Mouse (Mus musculus) layer of hippocampus, postnatal 14 days (tissue): ENCODE measurements around the gene Rassf1. TPM values are rescaled to one million over a fixed set of nuclear protein-coding genes. Genes with fewer than 3 reads are reported as not detected.

Source experiments
- DNase-seq, 2 experiments: peaks; one replicate each; pipeline ENCODE4 v3.0.0; 2021 to 2022; ENCODE audit warnings: low spot score in 2 of 2, mixed read lengths in 1 of 2
- total RNA-seq, 2 experiments: library from RNA; stranded (reverse); gene quantifications; 2 replicates each; pipeline ENCODE4 v1.2.3; 2021

The Rassf1 gene
- total RNA-seq, 2 experiments from 2014 or later, result 14.5 to 16.0 TPM

DNA sequence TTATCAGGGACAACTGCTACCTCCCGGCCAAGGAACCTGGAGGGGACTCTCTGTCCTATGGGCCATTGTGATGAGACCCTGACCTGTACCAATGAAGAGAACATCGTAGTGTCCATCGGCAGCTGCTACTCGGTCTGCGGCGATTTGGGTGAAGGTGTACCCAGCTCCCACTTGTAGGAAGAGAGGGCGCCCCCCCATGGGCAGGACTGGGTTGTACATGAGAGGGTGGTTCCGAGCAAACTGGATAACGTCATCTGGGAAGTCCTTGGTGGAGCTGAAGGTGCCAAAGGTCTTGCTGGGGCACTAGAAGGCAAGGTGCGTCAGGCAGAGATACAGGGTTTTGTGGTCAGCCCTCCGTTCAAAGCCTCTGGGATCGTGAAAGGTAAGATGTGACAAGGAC lies 49.4 kb downstream of the Rassf1 start:
- DNase-seq, result no peak

DNA sequence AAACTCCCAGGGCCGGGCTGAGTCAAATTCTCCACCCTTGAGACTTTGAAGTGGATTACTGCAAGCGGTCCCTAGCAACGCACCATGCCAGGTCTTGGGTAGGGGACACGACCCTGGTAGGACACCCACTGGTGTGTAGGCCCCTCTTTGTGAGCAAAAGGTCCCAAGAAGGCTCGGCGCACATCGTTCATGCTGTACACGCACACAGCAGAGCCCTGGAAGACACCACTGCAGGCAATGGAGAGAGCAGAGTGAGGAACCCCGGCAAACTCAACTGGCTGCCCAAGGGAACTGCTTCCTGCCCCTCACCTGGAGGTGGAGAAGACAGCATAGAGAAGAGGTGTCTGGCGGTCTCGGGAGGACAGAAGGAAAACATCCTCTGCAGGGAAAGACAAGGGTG lies 49.9 kb downstream of the Rassf1 start:
- no peak for DNase-seq

GRCm38 (mm10) chr9:107602068-107602648 lies 50.8 kb downstream of the Rassf1 start:
- DNase-seq, result peak; percentile 93 to 94

GRCm38 (mm10) chr9:107603251-107603650 lies 51.9 kb downstream of the Rassf1 start:
- no peak for DNase-seq

- no peak for DNase-seq
Measured at GRCm38 (mm10) chr9:107605041-107605661, 53.8 kb downstream of the Rassf1 start.

GRCm38 (mm10) chr9:107606591-107606990 lies 55.2 kb downstream of the Rassf1 start:
- no peak for DNase-seq

- DNase-seq, result no peak
Measured at GRCm38 (mm10) chr9:107607036-107607435, 55.7 kb downstream of the Rassf1 start.

GRCm38 (mm10) chr9:107607653-107608245 lies 56.4 kb downstream of the Rassf1 start:
- no peak for DNase-seq

DNA sequence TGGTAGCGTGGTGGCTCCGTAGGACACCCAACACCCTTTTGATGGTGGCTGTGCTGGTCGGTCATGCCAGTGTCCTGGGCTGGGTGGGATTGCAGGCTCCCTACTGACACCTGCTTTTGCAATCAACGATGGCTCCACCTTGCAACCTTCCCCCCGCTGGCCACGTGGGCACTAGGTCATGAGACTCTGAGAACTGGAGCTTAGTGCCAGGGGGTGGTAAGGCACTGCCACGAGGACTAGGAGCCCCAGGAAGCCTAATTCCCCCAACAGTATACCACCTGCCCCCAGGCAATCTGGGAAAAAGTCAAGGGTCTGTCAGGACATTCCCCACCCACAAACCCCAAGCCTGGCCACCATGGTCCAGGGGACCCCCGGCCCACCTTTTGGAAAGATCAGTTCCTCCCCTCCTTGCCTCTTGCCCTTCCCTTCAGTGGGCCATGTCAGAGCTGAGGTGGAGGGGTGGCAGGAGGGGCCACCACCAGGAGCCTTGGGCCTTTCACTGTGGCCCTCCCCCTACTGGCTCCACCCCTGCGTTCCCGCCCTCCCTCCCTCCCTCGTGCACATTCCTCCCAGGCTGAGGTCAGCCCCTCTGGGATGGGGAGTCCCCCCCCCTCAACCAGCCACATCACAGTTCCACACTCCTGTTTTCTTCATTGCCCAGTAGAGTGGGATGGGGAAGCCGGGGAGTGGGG lies 57.5 kb downstream of the Rassf1 start, which contains the start of gene Sema3b:
Gene Sema3b, minus strand, starts transcription at position 489 of the 692 bp plus-strand sequence.
- no peak for DNase-seq

DNA sequence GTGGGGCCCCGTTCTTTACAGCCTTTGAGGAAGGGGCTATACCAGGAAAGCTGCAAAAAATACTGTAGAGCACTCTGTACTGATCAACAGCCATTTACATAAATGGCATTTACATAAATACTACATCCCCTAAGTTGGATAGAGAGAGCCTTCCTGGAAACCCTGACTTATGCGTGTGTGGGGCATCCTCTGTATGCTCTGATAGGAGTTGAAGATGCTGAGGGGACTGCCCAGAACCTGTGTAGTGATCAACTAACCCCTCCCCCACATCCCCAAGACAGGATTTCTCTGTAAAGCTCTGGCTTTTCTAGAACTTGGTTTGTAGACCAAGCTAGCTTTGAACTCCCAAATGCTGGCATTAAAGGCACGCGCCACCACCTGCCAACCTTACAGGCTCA lies 58.1 kb downstream of the Rassf1 start:
- DNase-seq, result no peak

GRCm38 (mm10) chr9:107611456-107612190 lies 60.3 kb downstream of the Rassf1 start:
- DNase-seq, result no peak

Other genes with a start within 250 kb of the Rassf1 start
- gene Hemk1, start 213.2 kb upstream of the Rassf1 start, total RNA-seq, result 10 to 100 TPM; 16.1 to 18.5 TPM
- 1 to 10 TPM; 2.6 to 2.9 TPM for gene 6430571L13Rik, start 211.0 kb upstream of the Rassf1 start, total RNA-seq
- gene Cacna2d2, start 151.9 kb upstream of the Rassf1 start, total RNA-seq, result 10 to 100 TPM; 19.5 to 24.2 TPM
- gene Tmem115, start 17.6 kb upstream of the Rassf1 start, total RNA-seq, result 10 to 100 TPM; 33.3 to 38.1 TPM
- gene Cyb561d2, start 9.4 kb upstream of the Rassf1 start, total RNA-seq, result 10 to 100 TPM; 16.7 to 17.8 TPM
- 10 to 100 TPM; 28.7 to 34.5 TPM for gene Nprl2, start 9.3 kb upstream of the Rassf1 start, total RNA-seq
- 1 to 10 TPM; 2.0 to 3.7 TPM for gene Zmynd10, start 4.3 kb upstream of the Rassf1 start, total RNA-seq
- 10 to 100 TPM; 63.0 to 64.1 TPM for gene Tusc2, start 11.7 kb downstream of the Rassf1 start, total RNA-seq
- 10 to 100 TPM; 14.6 to 16.8 TPM for gene Hyal2, start 16.4 kb downstream of the Rassf1 start, total RNA-seq
- 1 to 10 TPM; 4.8 to 6.3 TPM for gene Hyal1, start 25.4 kb downstream of the Rassf1 start, total RNA-seq
- 10 to 100 TPM in 1 of 2 experiments, 1 to 10 TPM in 1; 9.5 to 10.0 TPM for gene Naa80, start 27.3 kb downstream of the Rassf1 start, total RNA-seq
- gene Hyal3, start 29.3 kb downstream of the Rassf1 start, total RNA-seq, result 1 to 10 TPM in 1 of 2 experiments, under 1 TPM in 1; 0.95 to 1.5 TPM
- 10 to 100 TPM; 12.1 to 13.0 TPM for gene Ifrd2, start 36.1 kb downstream of the Rassf1 start, total RNA-seq
- gene Sema3b, start 57.7 kb downstream of the Rassf1 start, total RNA-seq, result 1 to 10 TPM; 2.0 to 4.9 TPM
- gene Gnai2, start 83.8 kb downstream of the Rassf1 start, total RNA-seq, result 100 to 1,000 TPM; 215 to 224 TPM
- gene Slc38a3, start 118.0 kb downstream of the Rassf1 start, total RNA-seq, result 10 to 100 TPM; 83.3 to 98.4 TPM
- under 1 TPM in 1 of 2 experiments, not detected in 1; 0.60 TPM for gene Gnat1, start 128.2 kb downstream of the Rassf1 start, total RNA-seq
- 1 to 10 TPM; 4.3 to 4.8 TPM for gene Sema3f, start 158.9 kb downstream of the Rassf1 start, total RNA-seq
- 100 to 1,000 TPM; 157 to 160 TPM for gene Rbm5, start 219.4 kb downstream of the Rassf1 start, total RNA-seq